Mouse (Mus musculus): ENCODE results near the gene Metap1d. TPM values are rescaled to one million over a fixed set of nuclear protein-coding genes. Genes with fewer than 3 reads are reported as not detected.

Metap1d gene
- total and polyA plus RNA-seq, 3 experiments: 18.9 to 28.3 (median 21.5) TPM

DNA sequence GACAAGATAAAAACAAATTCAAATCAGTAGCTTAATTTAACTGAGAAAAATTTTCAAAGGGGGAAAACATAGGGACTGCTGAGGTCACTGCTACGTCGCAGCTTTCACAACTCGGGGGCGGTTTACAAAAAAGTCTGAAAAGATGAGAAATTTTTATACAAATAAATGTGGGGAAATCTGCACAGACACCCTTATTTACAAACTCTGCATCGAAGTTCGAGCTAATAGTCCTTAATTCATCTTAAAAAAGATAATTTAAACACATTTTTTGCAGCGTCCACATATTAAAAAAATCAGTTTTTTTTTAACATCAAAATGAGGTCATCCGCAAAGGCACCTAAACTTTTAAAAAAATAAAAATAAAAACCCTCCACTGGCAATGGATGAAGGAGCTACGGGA lies 90.5 kb downstream of the Metap1d start:
- no peaks in the 10 kb centered on the region for H3K79me2 ChIP-seq (replicated peaks; ENCODE audit: control insufficient read depth, extremely low read depth, insufficient read depth, poor library complexity, severe bottlenecking)
- no peak overlapping the region for H3K4me2 ChIP-seq (ENCODE audit: insufficient read depth, low read depth, poor library complexity, severe bottlenecking)
- H3K9me3 ChIP-seq (replicated peaks; ENCODE audit: low read length): peaks cover 31% of the 10 kb centered on the region
- no peak for TF ChIP-seq ZNF384 (IDR thresholded peaks at IDR 0.05; ENCODE audit: low read depth, low read length)
- TF ChIP-seq POLR2A (IDR thresholded peaks at IDR 0.05; ENCODE audit: low read depth, low read length): no peak
- no peak for TF ChIP-seq RCOR1 (conservative IDR thresholded peaks at IDR 0.05; ENCODE audit: low read depth, low read length)
- TF ChIP-seq PAX5 (IDR thresholded peaks at IDR 0.05; ENCODE audit: low read length): no peak
- no peak for TF ChIP-seq IRF4 (IDR thresholded peaks at IDR 0.05; ENCODE audit: low read depth, low read length)
- no peak for TF ChIP-seq CHD2 (IDR thresholded peaks at IDR 0.05; ENCODE audit: low read length)
- no peak for TF ChIP-seq MEF2A (IDR thresholded peaks at IDR 0.05; ENCODE audit: borderline replicate concordance, low read depth, low read length)
- TF ChIP-seq RAD21 (IDR thresholded peaks at IDR 0.05; ENCODE audit: low read depth, low read length): no peak
- TF ChIP-seq TBP (conservative IDR thresholded peaks at IDR 0.05; ENCODE audit: low read depth, low read length): no peak
- no peak for TF ChIP-seq HCFC1 (IDR thresholded peaks at IDR 0.05; ENCODE audit: low read depth, low read length)
- no peak for TF ChIP-seq TCF12 (IDR thresholded peaks at IDR 0.05; ENCODE audit: low read depth, low read length)
- TF ChIP-seq CTCF (conservative IDR thresholded peaks at IDR 0.05 in 1 of 2, IDR thresholded peaks at IDR 0.05 in 1 of 2; ENCODE audit: low read depth in 2 of 2, low read length in 2 of 2): no peak
- no peak for TF ChIP-seq ETS1 (conservative IDR thresholded peaks at IDR 0.05; ENCODE audit: low read depth, low read length)
- no peak for TF ChIP-seq SIN3A (IDR thresholded peaks at IDR 0.05; ENCODE audit: low read length)
- TF ChIP-seq USF1 (IDR thresholded peaks at IDR 0.05; ENCODE audit: low read depth, low read length): no peak
- TF ChIP-seq CHD1 (IDR thresholded peaks at IDR 0.05; ENCODE audit: low read depth, low read length): no peak
- TF ChIP-seq JUN (IDR thresholded peaks at IDR 0.05; ENCODE audit: insufficient read depth, low read depth, low read length): no peak
- TF ChIP-seq MXI1 (IDR thresholded peaks at IDR 0.05; ENCODE audit: low read depth, low read length): no peak
- no peak for TF ChIP-seq BHLHE40 (IDR thresholded peaks at IDR 0.05; ENCODE audit: low read depth, low read length)
- no peak for TF ChIP-seq MAZ (IDR thresholded peaks at IDR 0.05; ENCODE audit: low read depth, low read length)
- no peaks in the 10 kb centered on the region for H3K27me3 ChIP-seq (replicated peaks)
- in situ Hi-C loops (cut with MboI; ENCODE audit: low pct_ligation_motif_present, low pct_unique_long_range_greater_than_20kb, low sequenced_read_pairs): loop anchor here (25.0 kb wide), 1 partner anchor 256 kb away; no protein-coding TSS in a partner anchor
- no peak for DNase-seq (ENCODE audit: extremely low read depth)
- no peaks in the 10 kb centered on the region for H3K4me1 ChIP-seq (ENCODE audit: control insufficient read depth in 1 of 2, insufficient read depth in 2 of 2)
- no peaks in the 10 kb centered on the region for H3K36me3 ChIP-seq (replicated peaks in 1 of 2; ENCODE audit: control insufficient read depth in 1 of 2, insufficient read depth in 1 of 2, low read length in 1 of 2)
- no peak overlapping the region for H3K27ac ChIP-seq (ENCODE audit: insufficient read depth, low read depth)
- no peak overlapping the region for H3K4me3 ChIP-seq (replicated peaks in 1 of 3; ENCODE audit: low read depth in 2 of 3, low read length in 2 of 3, poor library complexity in 1 of 3)
- dilution Hi-C loops (cut with MboI; ENCODE audit: extremely low pct_ligation_motif_present, extremely low pct_unique_long_range_greater_than_20kb, low sequenced_read_pairs): no loop called here
- no peak overlapping the region for H3K9ac ChIP-seq (ENCODE audit: insufficient read depth, low read depth)

DNA sequence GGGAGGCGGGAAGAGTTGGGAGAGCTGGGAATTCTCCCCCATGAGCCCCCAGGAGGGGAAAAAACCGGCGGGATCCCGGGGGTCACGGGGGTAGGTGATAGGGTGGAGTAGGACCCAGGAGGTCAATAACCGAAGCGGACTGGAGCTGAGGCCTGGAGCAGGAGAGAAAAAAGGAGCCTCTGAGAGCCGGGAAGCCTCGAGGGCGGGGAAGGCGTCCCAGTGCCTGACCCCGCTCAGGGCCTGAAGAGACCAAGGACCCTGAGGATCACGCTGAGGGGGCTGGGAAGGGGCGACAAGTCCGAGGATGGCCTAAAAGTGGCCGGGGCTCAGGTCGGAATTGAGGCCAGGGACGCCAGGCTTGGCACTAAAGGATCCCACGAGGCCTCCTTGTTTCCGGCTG lies 90.9 kb downstream of the Metap1d start:
- no peaks in the 10 kb centered on the region for H3K4me1 ChIP-seq (ENCODE audit: control insufficient read depth in 1 of 2, insufficient read depth in 2 of 2)
- in situ Hi-C loops (cut with MboI; ENCODE audit: low pct_ligation_motif_present, low pct_unique_long_range_greater_than_20kb, low sequenced_read_pairs) (loop anchor here (25.0 kb wide), 1 partner anchor 257 kb away; no protein-coding TSS in a partner anchor), dilution Hi-C loops (cut with MboI; ENCODE audit: extremely low pct_ligation_motif_present, extremely low pct_unique_long_range_greater_than_20kb, low sequenced_read_pairs) (no loop called here)
- no peak for DNase-seq (ENCODE audit: extremely low read depth)
- no peak overlapping the region for H3K27ac ChIP-seq (ENCODE audit: insufficient read depth, low read depth)
- no peak overlapping the region for H3K9ac ChIP-seq (ENCODE audit: insufficient read depth, low read depth)
- no peak overlapping the region for H3K4me3 ChIP-seq (replicated peaks in 1 of 3; ENCODE audit: low read depth in 2 of 3, low read length in 2 of 3, poor library complexity in 1 of 3)
- no peak overlapping the region for H3K4me2 ChIP-seq (ENCODE audit: insufficient read depth, low read depth, poor library complexity, severe bottlenecking)
- TF ChIP-seq MAZ (IDR thresholded peaks at IDR 0.05; ENCODE audit: low read depth, low read length) (no peak), SMC3 (IDR thresholded peaks at IDR 0.05; ENCODE audit: low read depth, low read length) (no peak), MYC (IDR thresholded peaks at IDR 0.05; ENCODE audit: low read depth, low read length) (no peak), MXI1 (IDR thresholded peaks at IDR 0.05; ENCODE audit: low read depth, low read length) (no peak), GABPA (IDR thresholded peaks at IDR 0.05; ENCODE audit: insufficient replicate concordance, low read depth, low read length) (no peak), EP300 (IDR thresholded peaks at IDR 0.05; ENCODE audit: low read length) (no peak), HCFC1 (IDR thresholded peaks at IDR 0.05; ENCODE audit: low read depth, low read length) (no peak), MAX (IDR thresholded peaks at IDR 0.05; ENCODE audit: low read length) (no peak), UBTF (IDR thresholded peaks at IDR 0.05; ENCODE audit: low read depth, low read length) (no peak), E2F4 (IDR thresholded peaks at IDR 0.05; ENCODE audit: insufficient replicate concordance, low read depth, low read length) (no peak), TCF12 (IDR thresholded peaks at IDR 0.05; ENCODE audit: low read depth, low read length) (no peak), ZNF384 (IDR thresholded peaks at IDR 0.05; ENCODE audit: low read depth, low read length) (no peak), NELFE (IDR thresholded peaks at IDR 0.05; ENCODE audit: low read depth, low read length) (no peak), IRF4 (IDR thresholded peaks at IDR 0.05; ENCODE audit: low read depth, low read length) (no peak), CTCF (conservative IDR thresholded peaks at IDR 0.05 in 1 of 2, IDR thresholded peaks at IDR 0.05 in 1 of 2; ENCODE audit: low read depth in 2 of 2, low read length in 2 of 2) (no peak)
- H3K36me3 ChIP-seq (replicated peaks in 1 of 2; ENCODE audit: control insufficient read depth in 1 of 2, insufficient read depth in 1 of 2, low read length in 1 of 2): no peaks in the 10 kb centered on the region
- H3K27me3 ChIP-seq (replicated peaks): no peaks in the 10 kb centered on the region
- H3K9me3 ChIP-seq (replicated peaks; ENCODE audit: low read length): peaks cover 31% of the 10 kb centered on the region
- H3K79me2 ChIP-seq (replicated peaks; ENCODE audit: control insufficient read depth, extremely low read depth, insufficient read depth, poor library complexity, severe bottlenecking): no peaks in the 10 kb centered on the region

Data from CH12.LX (cell line).